In genomic region chr14:120263380-120264135, GRCm38 (mm10) we compare ENCODE assay signal across 9 mouse cellular contexts. TPM values are rescaled to one million over a fixed set of nuclear protein-coding genes. Genes with fewer than 3 reads are reported as not detected.
DNase-seq lines count a peak whose midpoint lies in the region; TF ChIP-seq lines count a peak whose summit lies in the region.
"Had no signal": no experiment of that assay in that cellular context is flagged by ENCODE, and none has a peak within 500 bp of the region (broad histone marks: within the 10 kb centered on the region; RNA-seq: fewer than 3 reads in every experiment).

No protein-coding gene starts in this region.

- TF ChIP-seq CTCF in CH12.LX (conservative IDR thresholded peaks at IDR 0.05 in 1 of 2, IDR thresholded peaks at IDR 0.05 in 1 of 2; ENCODE audit: low read depth in 2 of 2, low read length in 2 of 2), result peak; percentile 73 to 80

- no peaks in the 10 kb centered on the region for H3K9me3 ChIP-seq in CH12.LX (replicated peaks; ENCODE audit: low read length)
- H3K9me3 ChIP-seq in embryonic facial prominence, embryonic 10.5 days, result no peaks in the 10 kb centered on the region
- H3K9me3 ChIP-seq: lung, embryonic 15.5 days; stomach, embryonic 15.5 days had no signal

- in situ Hi-C loops in CH12.LX (cut with MboI; ENCODE audit: low pct_ligation_motif_present, low pct_unique_long_range_greater_than_20kb, low sequenced_read_pairs), result no loop called here

- peak overlapping the region; percentile 26; the same call in 1 of the 2 replicates for H3K9ac ChIP-seq in CH12.LX (ENCODE audit: insufficient read depth, low read depth)
- H3K9ac ChIP-seq: lung, embryonic 15.5 days; stomach, embryonic 15.5 days had no signal

- no peaks in the 10 kb centered on the region for H3K27me3 ChIP-seq in CH12.LX (replicated peaks)
- no peaks in the 10 kb centered on the region for H3K27me3 ChIP-seq in embryonic facial prominence, embryonic 10.5 days (replicated peaks; ENCODE audit: low read depth, poor library complexity, severe bottlenecking)
- H3K27me3 ChIP-seq: lung, embryonic 15.5 days; stomach, embryonic 15.5 days had no signal

- no peaks in the 10 kb centered on the region for H3K79me2 ChIP-seq in CH12.LX (replicated peaks; ENCODE audit: control insufficient read depth, extremely low read depth, insufficient read depth, poor library complexity, severe bottlenecking)

- H3K4me3 ChIP-seq in CH12.LX (replicated peaks in 1 of 3; ENCODE audit: low read depth in 2 of 3, low read length in 2 of 3, poor library complexity in 1 of 3), result no peak overlapping the region
- no peak overlapping the region for H3K4me3 ChIP-seq in embryonic facial prominence, embryonic 10.5 days
- H3K4me3 ChIP-seq: lung, embryonic 15.5 days; stomach, embryonic 15.5 days had no signal

- 81% methylated on average over 11 of the region's 11 CpGs for WGBS in embryonic facial prominence, embryonic 10.5 days

- peak; percentile 54 to 55 for DNase-seq in layer of hippocampus, postnatal 10 days (ENCODE audit: low spot score in 2 of 2)
- DNase-seq in layer of hippocampus, adult 9-10 months (ENCODE audit: low spot score), result no peak
- DNase-seq in CH12.LX (ENCODE audit: extremely low read depth) (no peak), ZHBTc4 (ENCODE audit: low read depth, low spot score) (peak; percentile 47)
- peak; percentile 45 for DNase-seq in embryonic facial prominence, embryonic 10.5 days (ENCODE audit: low spot score)
- DNase-seq in lung, postnatal 14 days, result peak; percentile 72
- no peak for DNase-seq in frontal cortex, postnatal 14 days (ENCODE audit: low spot score in 2 of 2)

- H3K4me2 ChIP-seq in CH12.LX (ENCODE audit: insufficient read depth, low read depth, poor library complexity, severe bottlenecking), result peak overlapping the region; percentile 34; the same call in 1 of the 2 replicates
- H3K4me2 ChIP-seq: lung, embryonic 15.5 days; stomach, embryonic 15.5 days had no signal

- no peak for TF ChIP-seq EP300 in CH12.LX (IDR thresholded peaks at IDR 0.05; ENCODE audit: low read length)

- dilution Hi-C loops in CH12.LX (cut with MboI; ENCODE audit: extremely low pct_ligation_motif_present, extremely low pct_unique_long_range_greater_than_20kb, low sequenced_read_pairs), result no loop called here

- peak; percentile 71 for TF ChIP-seq RAD21 in CH12.LX (IDR thresholded peaks at IDR 0.05; ENCODE audit: low read depth, low read length)

- TF ChIP-seq POLR2A in CH12.LX (IDR thresholded peaks at IDR 0.05; ENCODE audit: low read depth, low read length), result no peak

- no peak overlapping the region for H3K27ac ChIP-seq in CH12.LX (ENCODE audit: insufficient read depth, low read depth)
- no peak overlapping the region for H3K27ac ChIP-seq in embryonic facial prominence, embryonic 10.5 days (replicated peaks)
- H3K27ac ChIP-seq: lung, embryonic 15.5 days; stomach, embryonic 15.5 days had no signal

- no peaks in the 10 kb centered on the region for H3K36me3 ChIP-seq in CH12.LX (replicated peaks in 1 of 2; ENCODE audit: control insufficient read depth in 1 of 2, insufficient read depth in 1 of 2, low read length in 1 of 2)
- no peaks in the 10 kb centered on the region for H3K36me3 ChIP-seq in embryonic facial prominence, embryonic 10.5 days (replicated peaks)
- H3K36me3 ChIP-seq: lung, embryonic 15.5 days; stomach, embryonic 15.5 days had no signal

- no peaks in the 10 kb centered on the region; a peak in 1 of 4 replicates for H3K4me1 ChIP-seq in CH12.LX (ENCODE audit: control insufficient read depth in 1 of 2, insufficient read depth in 2 of 2)
- no peaks in the 10 kb centered on the region for H3K4me1 ChIP-seq in embryonic facial prominence, embryonic 10.5 days
- H3K4me1 ChIP-seq: lung, embryonic 15.5 days; stomach, embryonic 15.5 days had no signal

TF ChIP-seq in CH12.LX, 34 proteins besides CTCF, POLR2A, EP300 and RAD21:
- TF ChIP-seq MXI1 (IDR thresholded peaks at IDR 0.05; ENCODE audit: low read depth, low read length) (no peak), ZC3H11A (IDR thresholded peaks at IDR 0.05; ENCODE audit: low read depth, low read length) (peak; percentile 23; the same call in 1 of the 2 replicates), JUN (IDR thresholded peaks at IDR 0.05; ENCODE audit: insufficient read depth, low read depth, low read length) (no peak), SMC3 (IDR thresholded peaks at IDR 0.05; ENCODE audit: low read depth, low read length) (peak; percentile 96), CHD1 (IDR thresholded peaks at IDR 0.05; ENCODE audit: low read depth, low read length) (no peak), MAZ (IDR thresholded peaks at IDR 0.05; ENCODE audit: low read depth, low read length) (no peak)
TF ChIP-seq in CH12.LX: peak in this region for 2.

RNA-seq across cellular contexts. Expression of gene Mbnl2, which starts 11.9 kb away (rescaled TPM):
- total RNA-seq in layer of hippocampus, postnatal 10 days (2021), result 100 to 1,000 TPM; 126 to 132 TPM
- 19.6 and 23.9 TPM in 2 replicates for total RNA-seq in CH12.LX (2012; rRNA removed)
- total RNA-seq in CH12.LX (2014; rRNA removed), result 23.7 and 23.8 TPM in 2 replicates
- 21.8 and 28.9 TPM in 2 replicates for polyA plus RNA-seq in CH12.LX (2012; ENCODE audit: insufficient read length, low read depth)
- polyA plus RNA-seq in embryonic facial prominence, embryonic 10.5 days (2016; fragmentation: Nextera tagmentation; extraction: Ambion mirVana), result 42.8 and 54.1 TPM in 2 replicates

Comparison
In these comparisons a context has a peak if more than half of its experiments do, and no peak if none do; other contexts are left out.
1. DNase-seq: peak in layer of hippocampus, postnatal 10 days (2 of 2), ZHBTc4 (single experiment), embryonic facial prominence, embryonic 10.5 days (single experiment) and lung, postnatal 14 days (single experiment); none in layer of hippocampus, adult 9-10 months (single experiment), CH12.LX (single experiment) and frontal cortex, postnatal 14 days (0 of 2).
2. RNA of gene Mbnl2, which starts 11.9 kb away (total RNA-seq): 126 to 132 TPM in layer of hippocampus, postnatal 10 days; 19.6 to 23.9 TPM in CH12.LX; every median in the first group is over 4 times any median in the second.